Mouse (Mus musculus): Measurements from ENCODE around the gene Rgcc. TPM values are rescaled to one million over a fixed set of nuclear protein-coding genes. Genes with fewer than 3 reads are reported as not detected.

Gene Rgcc
- polyA plus RNA-seq, 1 experiment from 2014 or later: 71.6 TPM

DNA sequence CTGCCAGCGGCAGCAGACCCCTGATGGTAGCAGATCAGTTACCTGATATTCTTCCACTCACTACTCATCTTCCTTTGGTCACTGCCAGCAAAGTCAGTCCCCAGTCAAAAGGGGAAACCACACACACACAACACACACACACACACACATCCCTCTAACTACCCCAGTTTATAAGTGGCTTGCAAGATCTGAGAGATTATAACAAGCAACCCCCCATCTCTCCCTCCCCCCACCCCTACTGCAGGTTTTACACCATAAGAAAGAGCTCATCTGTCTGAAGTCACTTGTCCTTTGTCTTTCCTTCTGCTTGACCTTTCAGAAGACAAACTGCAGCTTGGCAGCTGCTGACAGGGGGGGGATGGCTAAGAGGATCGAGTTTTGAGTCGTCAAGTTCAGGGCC lies 26.0 kb downstream of the Rgcc start:
- H3K4me2 ChIP-seq: no peak overlapping the region
- H3K36me3 ChIP-seq: no peaks in the 10 kb centered on the region
- no peak overlapping the region for H3K4me3 ChIP-seq (replicated peaks)
- H3K4me1 ChIP-seq: no peaks in the 10 kb centered on the region
- no peak for ATAC-seq (ENCODE audit: insufficient read depth, low FRiP score, low read depth)
- WGBS: 41% methylated on average over 3 of the region's 3 CpGs
- no peak overlapping the region for H3K9ac ChIP-seq
- no peaks in the 10 kb centered on the region for H3K27me3 ChIP-seq (replicated peaks)
- H3K27ac ChIP-seq: no peak overlapping the region
- H3K9me3 ChIP-seq: no peaks in the 10 kb centered on the region

DNA sequence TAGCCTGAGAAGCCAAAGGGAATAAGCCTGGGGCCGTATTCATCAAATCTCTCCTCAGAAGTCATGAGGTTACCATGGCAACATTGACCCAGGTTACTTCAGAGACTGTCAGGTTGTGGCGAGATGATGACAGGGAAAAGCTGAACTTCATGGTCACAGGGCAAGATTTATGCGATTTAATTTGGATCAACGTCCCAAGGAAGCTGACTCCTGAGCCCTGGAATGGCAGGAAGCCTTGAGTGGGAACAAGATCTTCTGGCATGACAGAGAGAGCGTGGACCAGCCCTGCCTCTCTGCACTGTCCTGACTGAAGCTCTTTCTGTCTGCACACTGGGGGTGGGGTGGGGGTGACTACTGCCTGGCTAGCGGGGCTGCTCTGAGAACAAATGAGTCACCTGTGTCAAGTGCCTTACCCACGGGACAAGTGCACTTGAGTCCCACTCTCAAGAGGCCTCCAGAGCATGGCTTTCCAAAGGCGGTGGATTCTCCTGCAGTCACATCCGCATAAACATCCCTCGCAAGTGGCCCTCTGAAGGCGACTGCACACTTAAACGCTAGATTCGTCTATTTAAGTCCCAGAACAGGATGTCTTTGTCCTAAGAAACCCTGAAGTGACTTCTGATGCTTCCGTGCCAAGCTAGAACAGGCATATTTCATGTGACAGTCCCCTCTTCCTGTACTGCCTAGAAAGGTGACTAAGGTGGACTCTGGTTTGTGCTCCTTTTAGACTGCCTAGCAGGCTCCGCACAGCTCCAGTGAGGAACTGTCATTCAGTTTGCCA lies 27.6 kb downstream of the Rgcc start:
- ATAC-seq (ENCODE audit: insufficient read depth, low FRiP score, low read depth): no peak
- Histone ChIP-seq H3K27ac (no peak overlapping the region), H3K4me3 (replicated peaks) (no peak overlapping the region), H3K9ac (no peak overlapping the region), H3K36me3 (no peaks in the 10 kb centered on the region), H3K9me3 (no peaks in the 10 kb centered on the region), H3K27me3 (replicated peaks) (no peaks in the 10 kb centered on the region), H3K4me1 (no peaks in the 10 kb centered on the region), H3K4me2 (no peak overlapping the region)
- 62% methylated on average over 15 of the region's 15 CpGs for WGBS

DNA sequence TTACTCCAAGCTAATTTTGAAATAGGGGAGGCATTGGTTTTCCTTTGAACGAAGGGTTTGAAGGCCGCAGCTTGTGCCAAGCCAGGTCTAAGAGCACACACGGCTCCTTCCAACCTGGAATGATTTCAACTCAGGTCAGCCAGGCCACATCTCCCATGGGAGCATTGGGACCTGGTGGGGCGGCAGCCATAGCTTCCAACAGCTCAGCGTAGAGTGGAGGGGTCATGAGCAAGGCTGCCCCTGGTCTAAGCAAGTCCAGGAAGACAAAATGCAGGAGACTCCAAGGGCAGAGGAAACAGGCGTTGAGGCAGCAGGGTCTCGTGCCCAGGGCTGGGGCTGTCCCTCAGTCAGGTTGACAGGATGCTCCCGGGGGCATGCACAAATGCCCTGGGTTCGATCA lies 28.5 kb downstream of the Rgcc start:
- 86% methylated on average over 9 of the region's 9 CpGs for WGBS
- ATAC-seq (ENCODE audit: insufficient read depth, low FRiP score, low read depth): no peak
- H3K9ac ChIP-seq: no peak overlapping the region
- H3K27ac ChIP-seq: no peak overlapping the region
- no peak overlapping the region for H3K4me3 ChIP-seq (replicated peaks)
- no peak overlapping the region for H3K4me2 ChIP-seq
- H3K4me1 ChIP-seq: no peaks in the 10 kb centered on the region
- H3K36me3 ChIP-seq: no peaks in the 10 kb centered on the region
- H3K27me3 ChIP-seq (replicated peaks): no peaks in the 10 kb centered on the region
- H3K9me3 ChIP-seq: no peaks in the 10 kb centered on the region

DNA sequence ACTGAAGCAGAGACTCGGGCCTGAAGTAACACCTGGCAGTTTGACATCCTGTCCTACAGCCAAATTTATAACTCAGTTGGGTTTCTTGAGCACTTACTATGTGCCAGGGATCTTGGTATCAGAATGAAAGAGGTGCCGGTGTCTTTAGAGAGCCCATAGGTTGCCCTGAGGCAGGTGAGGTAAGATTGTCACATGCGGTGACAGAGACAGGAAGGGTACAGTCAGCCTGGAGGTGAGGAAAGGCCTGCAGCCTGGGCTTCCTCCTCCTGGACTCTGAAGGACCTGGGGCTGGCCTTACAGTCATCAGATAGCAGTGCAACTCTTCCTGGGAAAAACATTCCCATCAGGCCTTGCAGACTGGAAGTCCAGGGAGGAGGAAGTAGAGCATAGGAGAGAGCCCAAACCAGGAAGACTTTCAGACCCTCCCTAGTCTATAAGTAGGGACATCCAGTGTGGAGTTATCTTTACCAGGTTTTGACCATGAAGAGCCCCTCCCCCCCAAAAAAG lies 29.2 kb downstream of the Rgcc start:
- Histone ChIP-seq H3K36me3 (no peaks in the 10 kb centered on the region), H3K4me2 (no peak overlapping the region), H3K4me1 (no peaks in the 10 kb centered on the region), H3K9ac (no peak overlapping the region), H3K4me3 (replicated peaks) (no peak overlapping the region), H3K27me3 (replicated peaks) (no peaks in the 10 kb centered on the region), H3K9me3 (no peaks in the 10 kb centered on the region), H3K27ac (no peak overlapping the region)
- WGBS: 94% methylated on average over 3 of the region's 3 CpGs
- no peak for ATAC-seq (ENCODE audit: insufficient read depth, low FRiP score, low read depth)

DNA sequence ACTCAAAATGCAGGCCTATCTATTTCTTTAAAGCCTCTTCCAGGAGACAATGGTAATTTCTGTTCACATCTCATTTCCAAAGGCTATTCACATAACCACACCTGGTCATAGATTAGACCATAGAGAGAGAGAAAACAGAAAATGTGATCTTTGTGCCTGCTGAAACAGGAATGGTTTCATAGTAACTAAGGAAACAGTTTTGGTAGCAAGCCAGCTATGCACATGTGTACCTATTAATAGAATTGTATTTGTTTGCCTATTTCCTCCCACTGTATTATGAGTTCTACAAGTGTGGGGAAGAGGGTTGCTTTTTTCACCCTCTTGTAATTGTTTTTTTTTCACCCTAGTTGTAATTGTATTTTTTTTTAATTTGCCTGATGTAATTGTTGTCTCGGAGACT lies 31.9 kb downstream of the Rgcc start:
- Histone ChIP-seq H3K4me1 (no peaks in the 10 kb centered on the region), H3K9ac (no peak overlapping the region), H3K27ac (no peak overlapping the region), H3K4me3 (replicated peaks) (no peak overlapping the region), H3K4me2 (no peak overlapping the region), H3K9me3 (no peaks in the 10 kb centered on the region), H3K36me3 (no peaks in the 10 kb centered on the region), H3K27me3 (replicated peaks) (no peaks in the 10 kb centered on the region)
- 81% methylated on average over 1 of the region's 1 CpGs for WGBS
- ATAC-seq (ENCODE audit: insufficient read depth, low FRiP score, low read depth): 0 out of 2 replicates have a peak, but pooled peaks have one; percentile 27

DNA sequence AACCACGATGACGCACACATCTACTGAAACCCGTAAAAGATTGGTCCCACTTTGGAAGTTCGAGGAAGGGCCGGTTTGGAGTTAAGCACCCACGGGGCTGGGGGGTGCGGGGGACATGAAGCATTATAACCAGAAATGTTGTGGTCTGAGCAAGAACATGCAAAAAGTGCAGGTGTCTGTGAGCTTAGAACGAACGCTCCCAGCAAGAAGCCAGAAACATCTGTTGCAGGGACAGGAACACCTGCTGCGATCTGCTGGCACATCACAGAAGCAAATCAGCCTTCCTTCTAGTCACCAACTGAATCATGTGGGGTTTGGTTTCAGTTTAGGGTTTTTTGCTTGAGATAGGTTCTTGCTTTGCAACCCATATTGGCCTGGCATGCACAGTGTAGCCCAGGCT lies 33.6 kb downstream of the Rgcc start:
- WGBS: 89% methylated on average over 10 of the region's 10 CpGs
- H3K4me3 ChIP-seq (replicated peaks): no peak overlapping the region
- no peaks in the 10 kb centered on the region for H3K27me3 ChIP-seq (replicated peaks)
- H3K4me1 ChIP-seq: no peaks in the 10 kb centered on the region
- ATAC-seq (ENCODE audit: insufficient read depth, low FRiP score, low read depth): no peak
- H3K9me3 ChIP-seq: no peaks in the 10 kb centered on the region
- H3K4me2 ChIP-seq: no peak overlapping the region
- H3K9ac ChIP-seq: no peak overlapping the region
- H3K36me3 ChIP-seq: no peaks in the 10 kb centered on the region
- H3K27ac ChIP-seq: no peak overlapping the region

DNA sequence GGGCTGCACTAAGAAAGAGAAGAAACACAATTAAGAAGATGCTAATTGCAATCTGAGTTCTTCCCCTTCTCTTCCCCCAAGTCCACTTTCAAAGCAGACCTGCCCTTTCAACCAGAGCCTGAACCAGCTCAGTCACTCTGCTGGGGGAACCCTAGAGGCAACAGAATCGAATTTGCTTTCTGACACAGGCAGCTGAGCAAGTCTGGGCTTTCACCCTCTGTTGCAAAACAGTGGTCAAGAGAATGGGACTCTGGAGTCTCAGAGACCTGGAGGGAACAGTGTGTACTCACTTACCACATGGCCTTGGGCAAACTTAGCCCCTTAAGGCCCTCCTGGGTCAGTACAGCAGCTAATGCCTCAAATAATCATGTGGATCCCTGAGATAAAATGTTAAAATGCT lies 34.1 kb downstream of the Rgcc start:
- Histone ChIP-seq H3K4me1 (no peaks in the 10 kb centered on the region), H3K9me3 (no peaks in the 10 kb centered on the region), H3K4me3 (replicated peaks) (no peak overlapping the region), H3K36me3 (no peaks in the 10 kb centered on the region), H3K27me3 (replicated peaks) (no peaks in the 10 kb centered on the region), H3K4me2 (no peak overlapping the region), H3K27ac (no peak overlapping the region), H3K9ac (no peak overlapping the region)
- no peak for ATAC-seq (ENCODE audit: insufficient read depth, low FRiP score, low read depth)
- 52% methylated on average over 1 of the region's 1 CpGs for WGBS

DNA sequence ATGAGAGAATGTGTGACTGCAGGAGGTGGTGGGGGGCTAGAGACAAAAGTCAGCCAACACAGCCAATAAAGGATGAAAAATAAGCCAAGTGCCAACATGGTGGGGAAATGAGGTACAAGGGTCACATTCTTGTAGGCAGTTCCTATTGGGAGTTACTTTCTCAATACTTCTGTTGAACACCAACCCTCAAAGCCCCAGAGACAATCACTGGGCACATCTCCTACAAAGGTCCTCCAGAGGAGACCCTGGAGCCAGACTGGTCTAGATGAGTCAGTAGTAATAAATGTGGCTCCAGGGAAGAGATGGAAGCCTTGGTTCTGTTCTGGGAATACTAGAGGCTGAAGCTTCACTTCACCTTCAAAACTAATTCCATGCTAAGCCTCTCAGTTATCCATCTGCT lies 35.0 kb downstream of the Rgcc start:
- Histone ChIP-seq H3K9ac (no peak overlapping the region), H3K4me1 (no peaks in the 10 kb centered on the region), H3K4me2 (no peak overlapping the region), H3K27ac (no peak overlapping the region), H3K9me3 (no peaks in the 10 kb centered on the region), H3K36me3 (no peaks in the 10 kb centered on the region), H3K27me3 (replicated peaks) (no peaks in the 10 kb centered on the region), H3K4me3 (replicated peaks) (no peak overlapping the region)
- no peak for ATAC-seq (ENCODE audit: insufficient read depth, low FRiP score, low read depth)

DNA sequence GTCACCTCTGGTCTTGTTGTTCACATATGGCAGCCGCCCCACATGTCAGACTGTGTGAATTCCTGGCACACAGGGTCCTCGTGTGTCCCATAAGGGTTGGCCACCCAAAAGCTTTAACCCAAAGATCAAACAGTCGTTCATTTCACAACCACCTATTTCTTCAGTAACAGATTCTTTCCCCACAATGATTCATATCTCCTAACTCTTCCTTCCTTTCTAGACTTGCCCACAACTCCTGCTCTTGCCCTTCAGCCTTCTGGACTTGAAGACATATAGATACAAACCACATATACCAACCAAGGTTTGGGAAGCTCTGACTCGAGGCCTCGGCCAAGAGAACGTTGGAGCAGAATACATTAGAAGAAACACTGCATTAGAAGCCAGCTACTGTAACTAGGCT lies 35.7 kb downstream of the Rgcc start:
- no peaks in the 10 kb centered on the region for H3K4me1 ChIP-seq
- no peak overlapping the region for H3K9ac ChIP-seq
- H3K4me3 ChIP-seq (replicated peaks): no peak overlapping the region
- no peaks in the 10 kb centered on the region for H3K9me3 ChIP-seq
- ATAC-seq (ENCODE audit: insufficient read depth, low FRiP score, low read depth): no peak
- no peak overlapping the region for H3K27ac ChIP-seq
- H3K36me3 ChIP-seq: no peaks in the 10 kb centered on the region
- 77% methylated on average over 6 of the region's 6 CpGs for WGBS
- no peak overlapping the region for H3K4me2 ChIP-seq
- no peaks in the 10 kb centered on the region for H3K27me3 ChIP-seq (replicated peaks)

DNA sequence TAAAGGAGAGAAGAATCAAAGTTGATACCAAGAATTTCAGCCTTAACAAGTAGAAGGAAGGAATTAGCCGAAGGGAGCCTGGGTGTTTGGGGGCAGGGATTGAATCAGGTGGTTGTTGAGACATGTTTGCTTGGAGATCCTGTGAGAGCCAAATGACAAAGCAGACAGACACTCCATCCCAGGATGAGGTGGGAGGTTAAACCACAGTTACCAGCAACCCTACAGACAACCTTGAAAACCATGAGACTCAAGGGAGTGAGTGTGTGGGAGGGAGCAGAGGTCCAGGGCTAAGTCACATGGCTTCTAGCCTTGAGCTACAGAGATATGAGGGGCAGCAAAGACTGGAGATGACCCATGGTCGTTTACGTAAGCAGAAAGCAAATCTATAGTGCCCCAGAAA lies 38.1 kb downstream of the Rgcc start:
- H3K27ac ChIP-seq: no peak overlapping the region
- H3K4me1 ChIP-seq: no peaks in the 10 kb centered on the region
- H3K9me3 ChIP-seq: no peaks in the 10 kb centered on the region
- H3K4me3 ChIP-seq (replicated peaks): no peak overlapping the region
- ATAC-seq (ENCODE audit: insufficient read depth, low FRiP score, low read depth): no peak
- 77% methylated on average over 3 of the region's 3 CpGs for WGBS
- no peaks in the 10 kb centered on the region for H3K36me3 ChIP-seq
- H3K27me3 ChIP-seq (replicated peaks): no peaks in the 10 kb centered on the region
- no peak overlapping the region for H3K4me2 ChIP-seq
- no peak overlapping the region for H3K9ac ChIP-seq

DNA sequence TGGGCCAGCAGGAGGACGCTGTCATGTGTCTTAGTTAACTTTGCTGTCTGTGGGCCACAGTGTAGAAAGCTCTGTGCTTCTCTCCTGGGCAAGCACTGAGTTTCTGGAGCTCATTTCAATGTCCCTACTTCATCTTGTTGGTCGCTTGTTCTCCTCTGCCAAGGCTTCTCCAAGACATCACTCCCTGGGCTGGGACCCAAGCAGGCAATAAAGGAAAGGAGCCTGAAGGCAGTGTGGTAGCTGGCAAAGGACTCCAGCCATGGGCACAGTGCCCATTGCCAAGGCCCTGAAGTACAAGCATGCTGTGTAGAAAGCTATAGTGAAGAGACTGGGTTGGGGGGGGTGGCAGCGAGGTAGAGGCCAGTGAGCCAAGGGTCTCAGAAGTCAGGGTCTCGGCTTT lies 38.8 kb downstream of the Rgcc start:
- Histone ChIP-seq H3K4me1 (no peaks in the 10 kb centered on the region), H3K27ac (no peak overlapping the region), H3K4me2 (no peak overlapping the region), H3K9ac (no peak overlapping the region), H3K36me3 (no peaks in the 10 kb centered on the region), H3K4me3 (replicated peaks) (no peak overlapping the region), H3K27me3 (replicated peaks) (no peaks in the 10 kb centered on the region), H3K9me3 (no peaks in the 10 kb centered on the region)
- 84% methylated on average over 4 of the region's 4 CpGs for WGBS
- no peak for ATAC-seq (ENCODE audit: insufficient read depth, low FRiP score, low read depth)

DNA sequence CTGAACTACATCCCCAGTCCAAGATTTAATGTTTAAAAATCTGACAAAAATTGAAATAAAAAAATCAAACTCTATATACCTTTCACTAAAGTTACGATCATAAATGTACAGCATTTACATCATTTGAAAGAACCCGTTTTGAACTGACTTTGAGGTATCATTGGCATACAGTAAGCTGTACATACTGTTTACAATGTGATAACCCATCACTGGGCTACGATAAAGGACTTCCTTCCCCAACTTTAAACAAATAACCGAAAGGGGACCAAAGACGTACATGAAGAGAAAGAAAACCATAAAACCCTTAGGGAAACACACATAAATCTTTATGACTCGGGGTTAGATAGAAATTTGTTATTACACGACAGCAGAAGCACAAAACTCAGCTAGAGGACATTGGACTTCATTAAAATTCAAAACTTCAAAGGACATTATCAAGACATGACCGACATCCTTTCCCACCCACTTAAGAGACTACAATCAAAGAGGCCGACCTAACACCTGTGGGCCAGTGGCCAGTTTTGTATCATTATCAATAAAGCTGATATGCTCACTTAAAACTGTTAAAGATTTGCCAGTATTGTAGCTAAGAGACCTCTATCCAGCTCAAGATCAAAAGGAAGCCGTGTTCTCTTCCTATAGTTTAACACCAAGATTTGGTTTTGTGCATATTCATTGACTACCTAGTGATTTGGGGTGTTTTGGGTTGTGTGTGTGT lies 42.2 kb downstream of the Rgcc start:
- no peaks in the 10 kb centered on the region for H3K4me1 ChIP-seq
- ATAC-seq (ENCODE audit: insufficient read depth, low FRiP score, low read depth): no peak
- H3K27ac ChIP-seq: no peak overlapping the region
- 52% methylated on average over 10 of the region's 10 CpGs for WGBS
- no peak overlapping the region for H3K4me2 ChIP-seq
- no peak overlapping the region for H3K9ac ChIP-seq
- no peaks in the 10 kb centered on the region for H3K36me3 ChIP-seq
- no peaks in the 10 kb centered on the region for H3K9me3 ChIP-seq
- H3K27me3 ChIP-seq (replicated peaks): no peaks in the 10 kb centered on the region
- no peak overlapping the region for H3K4me3 ChIP-seq (replicated peaks)
